Mouse (Mus musculus): ENCODE results near the gene Lrrc40. TPM values are rescaled to one million over a fixed set of nuclear protein-coding genes. Genes with fewer than 3 reads are reported as not detected.
"Not testable (repeated sequence)": the region's sequence is repeated elsewhere in the genome, so short reads cannot be mapped to it uniquely, and the experiment has no call there.

Gene Lrrc40
- polyA plus RNA-seq, 1 experiment from 2014 or later, result 51.9 TPM

- ATAC-seq (ENCODE audit: low FRiP score) (no peak), DNase-seq (ENCODE audit: low spot score) (peak; percentile 74)
- WGBS, result 45% methylated on average over 4 of the region's 4 CpGs
- Histone ChIP-seq H3K4me2 (replicated peaks) (no peak overlapping the region), H3K27ac (no peak overlapping the region), H3K27me3 (ENCODE audit: control insufficient read depth, insufficient read depth, low read length) (no peaks in the 10 kb centered on the region), H3K4me3 (replicated peaks; ENCODE audit: low read length) (no peak overlapping the region), H3K36me3 (replicated peaks; ENCODE audit: control insufficient read depth, insufficient read depth) (no peaks in the 10 kb centered on the region), H3K9ac (no peak overlapping the region), H3K9me3 (ENCODE audit: control insufficient read depth, low read length) (no peaks in the 10 kb centered on the region), H3K4me1 (replicated peaks; ENCODE audit: control insufficient read depth, insufficient read depth, low read length) (no peaks in the 10 kb centered on the region)
Observed at GRCm38 (mm10) chr3:158076685-158077379, 40.4 kb downstream of the Lrrc40 start.

GRCm38 (mm10) chr3:158077380-158077772 lies 40.9 kb downstream of the Lrrc40 start:
- H3K9me3 ChIP-seq (ENCODE audit: control insufficient read depth, low read length), result no peaks in the 10 kb centered on the region
- ATAC-seq (ENCODE audit: low FRiP score) (no peak), DNase-seq (ENCODE audit: low spot score) (no peak)
- no peaks in the 10 kb centered on the region for H3K36me3 ChIP-seq (replicated peaks; ENCODE audit: control insufficient read depth, insufficient read depth)
- no peaks in the 10 kb centered on the region for H3K4me1 ChIP-seq (replicated peaks; ENCODE audit: control insufficient read depth, insufficient read depth, low read length)
- WGBS, result 49% methylated on average over 1 of the region's 1 CpGs
- no peak overlapping the region for H3K9ac ChIP-seq
- H3K4me3 ChIP-seq (replicated peaks; ENCODE audit: low read length), result no peak overlapping the region
- no peak overlapping the region for H3K4me2 ChIP-seq (replicated peaks)
- H3K27ac ChIP-seq, result no peak overlapping the region
- no peaks in the 10 kb centered on the region for H3K27me3 ChIP-seq (ENCODE audit: control insufficient read depth, insufficient read depth, low read length)

- Histone ChIP-seq H3K9me3 (ENCODE audit: control insufficient read depth, low read length) (no peaks in the 10 kb centered on the region), H3K9ac (no peak overlapping the region), H3K4me1 (replicated peaks; ENCODE audit: control insufficient read depth, insufficient read depth, low read length) (no peaks in the 10 kb centered on the region), H3K27ac (no peak overlapping the region), H3K4me2 (replicated peaks) (no peak overlapping the region), H3K36me3 (replicated peaks; ENCODE audit: control insufficient read depth, insufficient read depth) (no peaks in the 10 kb centered on the region), H3K27me3 (ENCODE audit: control insufficient read depth, insufficient read depth, low read length) (no peaks in the 10 kb centered on the region), H3K4me3 (replicated peaks; ENCODE audit: low read length) (no peak overlapping the region)
- no peak for ATAC-seq (ENCODE audit: low FRiP score)
- no peak for DNase-seq (ENCODE audit: low spot score)
- WGBS, result 75% methylated on average over 5 of the region's 5 CpGs
Observed at GRCm38 (mm10) chr3:158077828-158078227, 41.4 kb downstream of the Lrrc40 start.

- ATAC-seq (ENCODE audit: low FRiP score), result no peak
- H3K27me3 ChIP-seq (ENCODE audit: control insufficient read depth, insufficient read depth, low read length), result no peaks in the 10 kb centered on the region
- H3K4me1 ChIP-seq (replicated peaks; ENCODE audit: control insufficient read depth, insufficient read depth, low read length), result no peaks in the 10 kb centered on the region
- H3K36me3 ChIP-seq (replicated peaks; ENCODE audit: control insufficient read depth, insufficient read depth), result no peaks in the 10 kb centered on the region
- H3K27ac ChIP-seq, result no peak overlapping the region
- DNase-seq (ENCODE audit: low spot score), result no peak
- no peak overlapping the region for H3K9ac ChIP-seq
- H3K4me3 ChIP-seq (replicated peaks; ENCODE audit: low read length), result no peak overlapping the region
- no peaks in the 10 kb centered on the region for H3K9me3 ChIP-seq (ENCODE audit: control insufficient read depth, low read length)
- H3K4me2 ChIP-seq (replicated peaks), result no peak overlapping the region
- 83% methylated on average over 3 of the region's 3 CpGs for WGBS
Observed at GRCm38 (mm10) chr3:158091601-158092000, 55.1 kb downstream of the Lrrc40 start.

GRCm38 (mm10) chr3:158093919-158094318 lies 57.5 kb downstream of the Lrrc40 start:
- WGBS, result 83% methylated on average over 4 of the region's 4 CpGs
- no peak for DNase-seq (ENCODE audit: low spot score)
- no peak overlapping the region for H3K9ac ChIP-seq
- H3K9me3 ChIP-seq (ENCODE audit: control insufficient read depth, low read length), result no peaks in the 10 kb centered on the region
- H3K27ac ChIP-seq, result no peak overlapping the region
- H3K4me3 ChIP-seq (replicated peaks; ENCODE audit: low read length), result no peak overlapping the region
- no peaks in the 10 kb centered on the region for H3K36me3 ChIP-seq (replicated peaks; ENCODE audit: control insufficient read depth, insufficient read depth)
- ATAC-seq (ENCODE audit: low FRiP score), result no peak
- no peaks in the 10 kb centered on the region for H3K4me1 ChIP-seq (replicated peaks; ENCODE audit: control insufficient read depth, insufficient read depth, low read length)
- H3K4me2 ChIP-seq (replicated peaks), result no peak overlapping the region
- H3K27me3 ChIP-seq (ENCODE audit: control insufficient read depth, insufficient read depth, low read length), result no peaks in the 10 kb centered on the region

DNA sequence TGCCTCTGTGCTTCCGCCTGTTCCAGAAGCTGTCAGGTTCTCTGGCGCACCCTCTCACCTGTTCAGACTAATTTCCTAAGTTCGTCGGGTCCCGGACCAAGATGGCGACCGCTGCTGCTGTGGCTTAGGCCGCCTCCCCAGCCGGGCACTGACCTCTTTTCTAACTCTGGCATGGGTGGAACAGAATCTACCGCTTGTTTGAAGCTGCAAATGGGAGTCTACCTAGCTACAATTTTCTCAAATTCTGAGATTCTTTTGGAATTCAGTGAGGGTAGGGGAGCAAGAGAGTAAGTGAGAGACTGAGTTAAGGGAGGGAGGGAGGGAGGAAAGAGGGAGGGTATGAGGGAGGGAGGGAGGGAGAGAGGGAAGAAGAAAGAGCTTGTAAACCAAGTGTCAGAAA lies 65.6 kb downstream of the Lrrc40 start:
- ATAC-seq (ENCODE audit: low FRiP score); H3K4me1 ChIP-seq (replicated peaks; ENCODE audit: control insufficient read depth, insufficient read depth, low read length): not testable (repeated sequence)
- WGBS, result 92% methylated on average over 8 of the region's 10 CpGs

GRCm38 (mm10) chr3:158102530-158102929 lies 66.1 kb downstream of the Lrrc40 start:
- not testable (repeated sequence) for H3K9ac ChIP-seq; H3K9me3 ChIP-seq (ENCODE audit: control insufficient read depth, low read length); ATAC-seq (ENCODE audit: low FRiP score); DNase-seq (ENCODE audit: low spot score); H3K4me1 ChIP-seq (replicated peaks; ENCODE audit: control insufficient read depth, insufficient read depth, low read length); H3K36me3 ChIP-seq (replicated peaks; ENCODE audit: control insufficient read depth, insufficient read depth); H3K27ac ChIP-seq; H3K27me3 ChIP-seq (ENCODE audit: control insufficient read depth, insufficient read depth, low read length); H3K4me2 ChIP-seq (replicated peaks); H3K4me3 ChIP-seq (replicated peaks; ENCODE audit: low read length)
- 82% methylated on average over 1 of the region's 1 CpGs for WGBS

More for the DNA sequence above, 65.6 kb downstream of the Lrrc40 start:
- H3K27ac ChIP-seq; H3K36me3 ChIP-seq (replicated peaks; ENCODE audit: control insufficient read depth, insufficient read depth); H3K4me2 ChIP-seq (replicated peaks); H3K9me3 ChIP-seq (ENCODE audit: control insufficient read depth, low read length); H3K27me3 ChIP-seq (ENCODE audit: control insufficient read depth, insufficient read depth, low read length); H3K9ac ChIP-seq; DNase-seq (ENCODE audit: low spot score); H3K4me3 ChIP-seq (replicated peaks; ENCODE audit: low read length): not testable (repeated sequence)

DNA sequence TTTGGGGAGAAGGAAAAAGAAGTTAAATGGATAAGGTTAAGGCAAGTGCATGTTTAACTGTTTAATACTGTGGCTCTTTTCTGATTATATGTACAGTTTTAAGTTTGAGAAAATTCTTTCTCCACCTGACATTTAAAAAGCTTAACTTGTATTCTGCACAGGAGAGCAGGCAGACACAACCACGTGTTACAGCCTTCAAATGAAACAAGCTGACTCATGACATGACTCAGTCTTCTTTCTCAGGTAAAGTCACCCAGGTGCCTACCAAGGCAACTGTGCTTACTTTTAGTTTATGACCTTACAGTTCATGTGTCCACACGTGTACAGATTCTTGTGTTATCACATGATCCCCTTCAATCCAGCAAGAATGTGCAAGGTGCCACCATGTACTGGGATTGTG lies 67.0 kb downstream of the Lrrc40 start:
- Histone ChIP-seq H3K9me3 (ENCODE audit: control insufficient read depth, low read length) (no peaks in the 10 kb centered on the region), H3K4me1 (replicated peaks; ENCODE audit: control insufficient read depth, insufficient read depth, low read length) (no peaks in the 10 kb centered on the region), H3K36me3 (replicated peaks; ENCODE audit: control insufficient read depth, insufficient read depth) (peaks cover 6% of the 10 kb centered on the region; the same call in 1 of the 2 replicates), H3K27me3 (ENCODE audit: control insufficient read depth, insufficient read depth, low read length) (no peaks in the 10 kb centered on the region), H3K9ac (no peak overlapping the region), H3K4me3 (replicated peaks; ENCODE audit: low read length) (no peak overlapping the region), H3K4me2 (replicated peaks) (no peak overlapping the region), H3K27ac (no peak overlapping the region)
- 83% methylated on average over 2 of the region's 2 CpGs for WGBS
- ATAC-seq (ENCODE audit: low FRiP score) (no peak), DNase-seq (ENCODE audit: low spot score) (no peak)

DNA sequence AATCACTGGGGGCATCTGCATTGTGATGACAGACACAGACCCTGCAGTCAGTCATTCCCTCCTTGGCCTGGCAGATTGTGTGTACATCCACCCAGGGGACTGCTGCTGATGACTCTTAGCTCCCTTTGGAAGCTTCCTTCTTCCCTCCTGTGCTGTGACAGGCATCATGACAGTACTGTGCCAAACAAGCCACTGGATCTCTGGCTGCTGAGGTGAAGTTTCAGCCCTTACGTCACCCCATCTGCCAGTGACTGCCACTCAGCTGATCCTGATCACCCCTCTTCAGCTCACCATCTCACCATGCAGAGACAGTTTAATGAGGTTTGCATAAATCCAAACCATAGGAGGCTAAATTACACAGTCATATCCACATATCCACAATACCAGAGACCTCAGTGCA lies 68.8 kb downstream of the Lrrc40 start:
- Histone ChIP-seq H3K4me3 (replicated peaks; ENCODE audit: low read length) (no peak overlapping the region), H3K36me3 (replicated peaks; ENCODE audit: control insufficient read depth, insufficient read depth) (peaks cover 6% of the 10 kb centered on the region; the same call in 1 of the 2 replicates), H3K27ac (no peak overlapping the region), H3K27me3 (ENCODE audit: control insufficient read depth, insufficient read depth, low read length) (no peaks in the 10 kb centered on the region), H3K9me3 (ENCODE audit: control insufficient read depth, low read length) (no peaks in the 10 kb centered on the region), H3K4me1 (replicated peaks; ENCODE audit: control insufficient read depth, insufficient read depth, low read length) (no peaks in the 10 kb centered on the region), H3K9ac (no peak overlapping the region), H3K4me2 (replicated peaks) (no peak overlapping the region)
- ATAC-seq (ENCODE audit: low FRiP score) (peak; percentile 40; the same call in 1 of the 2 replicates), DNase-seq (ENCODE audit: low spot score) (no peak)
- WGBS, result 76% methylated on average over 1 of the region's 1 CpGs
